Mouse (Mus musculus) C2C12 (cell line): ENCODE results near the gene 3110082J24Rik. TPM values are rescaled to one million over a fixed set of nuclear protein-coding genes. Genes with fewer than 3 reads are reported as not detected.

Source experiments
- H3K27me3 ChIP-seq: one replicate; pipeline ENCODE4 v1.6.1; 2011; ENCODE audit not compliant: control insufficient read depth, insufficient read depth, insufficient read length
- H3K36me3 ChIP-seq: one replicate; pipeline ENCODE4 v1.6.1; 2011; ENCODE audit not compliant: control insufficient read depth, insufficient read depth
- H3K4me3 ChIP-seq: one replicate; pipeline ENCODE4 v1.5.1; 2011; ENCODE audit warnings: mild to moderate bottlenecking, control low read depth; ENCODE audit not compliant: poor library complexity, insufficient read depth, severe bottlenecking
- H3K79me2 ChIP-seq: one replicate; pipeline ENCODE4 v1.6.1; 2011; ENCODE audit not compliant: control insufficient read depth, insufficient read depth
- H3K79me3 ChIP-seq: one replicate; pipeline ENCODE4 v1.6.1; 2011; ENCODE audit warnings: low read depth, control low read depth
- H3ac ChIP-seq: one replicate; pipeline ENCODE3; 2011; ENCODE audit warnings: low read depth; ENCODE audit not compliant: control insufficient read depth, insufficient read length
- CEBPB ChIP-seq: IDR thresholded peaks from one replicate; pipeline ENCODE4 v1.6.1; 2011; ENCODE audit warnings: low read depth, mild to moderate bottlenecking, control low read depth, moderate library complexity
- CTCF ChIP-seq: IDR thresholded peaks from one replicate; pipeline ENCODE4 v1.5.1; 2011; ENCODE audit not compliant: control insufficient read depth, insufficient read depth, insufficient read length
- FOSL1 ChIP-seq: IDR thresholded peaks from one replicate; pipeline ENCODE4 v1.8.0; 2011; ENCODE audit warnings: mild to moderate bottlenecking, low read length; ENCODE audit not compliant: poor library complexity, insufficient read depth, severe bottlenecking
- MAX ChIP-seq: IDR thresholded peaks from one replicate; pipeline ENCODE4 v1.6.1; 2011; ENCODE audit warnings: mild to moderate bottlenecking, control low read depth
- MYOD1 ChIP-seq: IDR thresholded peaks from one replicate; pipeline ENCODE4 v1.6.1; 2011; ENCODE audit warnings: low read depth; ENCODE audit not compliant: control insufficient read depth, insufficient read length
- MYOG ChIP-seq: IDR thresholded peaks from one replicate; pipeline ENCODE4 v1.6.1; 2011; ENCODE audit not compliant: control insufficient read depth, insufficient read length; ENCODE audit errors: extremely low read depth
- USF1 ChIP-seq: IDR thresholded peaks from one replicate; pipeline ENCODE4 v1.6.1; 2011; ENCODE audit warnings: low read depth, mild to moderate bottlenecking, control low read depth, moderate library complexity
- long read RNA-seq, 2 experiments: library from polyadenylated mRNA; unstranded; transcript quantifications; one replicate each; pipeline ENCODE4 v2.0.0; 2019 to 2020
- polyA plus RNA-seq: library from polyadenylated mRNA; unstranded; fragments of >200 nt; fragmentation: generic; extraction: Trizol; gene quantifications from one replicate; pipeline ENCODE4 v1.2.1, GENCODE M21; 2012; ENCODE audit warnings: missing spikeins

The 3110082J24Rik gene
- 0.14 TPM for polyA plus RNA-seq
- long read RNA-seq, experiment 1, result 0 reads
- long read RNA-seq, experiment 2, result 0 reads

- no peaks in the 10 kb centered on the region for H3K79me3 ChIP-seq
- no peak for TF ChIP-seq CEBPB
- TF ChIP-seq FOSL1, result no peak
- TF ChIP-seq MAX, result no peak
- no peak for TF ChIP-seq USF1
- no peak for TF ChIP-seq MYOG
- no peak for TF ChIP-seq MYOD1
- TF ChIP-seq CTCF, result no peak
- peaks cover 43% of the 10 kb centered on the region for H3K27me3 ChIP-seq
- H3K4me3 ChIP-seq, result peak within 1 kb of the TSS; percentile 2
- H3ac ChIP-seq, result peak within 1 kb of the TSS; percentile 27
- no peaks in the 10 kb centered on the region for H3K79me2 ChIP-seq
- H3K36me3 ChIP-seq, result no peaks in the 10 kb centered on the region
Observed at GRCm38 (mm10) chr5:30105668-30106300, at the start of gene 3110082J24Rik. Gene 3110082J24Rik (minus strand): TSS chr5:30106086.

- H3K27me3 ChIP-seq, result no peaks in the 10 kb centered on the region
- H3K4me3 ChIP-seq, result peak overlapping the region; percentile 82
- TF ChIP-seq MYOG, result no peak
- TF ChIP-seq FOSL1, result no peak
- no peak for TF ChIP-seq USF1
- TF ChIP-seq CEBPB, result no peak
- TF ChIP-seq MAX, result no peak
- TF ChIP-seq MYOD1, result no peak
- no peak for TF ChIP-seq CTCF
- peak overlapping the region; percentile 78 for H3ac ChIP-seq
- no peaks in the 10 kb centered on the region for H3K36me3 ChIP-seq
- peaks cover 40% of the 10 kb centered on the region for H3K79me3 ChIP-seq
- H3K79me2 ChIP-seq, result peaks cover 94% of the 10 kb centered on the region
Observed at GRCm38 (mm10) chr5:30155395-30155792, 49.5 kb upstream of the 3110082J24Rik start.

GRCm38 (mm10) chr5:30154474-30155394 is 48.8 kb upstream of the 3110082J24Rik start, which contains the start of the genes Hadha and Hadhb:
Gene Hadha (minus strand): TSS chr5:30155162.
Gene Hadhb (plus strand): TSS chr5:30155248.
- peaks cover 40% of the 10 kb centered on the region for H3K79me3 ChIP-seq
- TF ChIP-seq CTCF (no peak), FOSL1 (no peak), CEBPB (no peak), MYOG (no peak), MAX (peak; percentile 100), MYOD1 (no peak), USF1 (no peak)

GRCm38 (mm10) chr5:30154013-30154412 is 48.1 kb upstream of the 3110082J24Rik start:
- Histone ChIP-seq H3K79me3 (peaks cover 36% of the 10 kb centered on the region), H3K27me3 (no peaks in the 10 kb centered on the region), H3K36me3 (no peaks in the 10 kb centered on the region), H3ac (peak overlapping the region; percentile 78), H3K79me2 (peaks cover 92% of the 10 kb centered on the region), H3K4me3 (peak overlapping the region; percentile 82)
- TF ChIP-seq FOSL1 (no peak), CEBPB (no peak), MYOD1 (no peak), CTCF (no peak), MAX (no peak), MYOG (no peak), USF1 (no peak)

More at GRCm38 (mm10) chr5:30154474-30155394, 48.8 kb upstream of the 3110082J24Rik start, which contains the start of the genes Hadha and Hadhb:
- Histone ChIP-seq H3K36me3 (no peaks in the 10 kb centered on the region), H3K4me3 (peak within 1 kb of the TSS; percentile 82), H3ac (peak within 1 kb of the TSS; percentile 78), H3K27me3 (no peaks in the 10 kb centered on the region), H3K79me2 (peaks cover 92% of the 10 kb centered on the region)

DNA sequence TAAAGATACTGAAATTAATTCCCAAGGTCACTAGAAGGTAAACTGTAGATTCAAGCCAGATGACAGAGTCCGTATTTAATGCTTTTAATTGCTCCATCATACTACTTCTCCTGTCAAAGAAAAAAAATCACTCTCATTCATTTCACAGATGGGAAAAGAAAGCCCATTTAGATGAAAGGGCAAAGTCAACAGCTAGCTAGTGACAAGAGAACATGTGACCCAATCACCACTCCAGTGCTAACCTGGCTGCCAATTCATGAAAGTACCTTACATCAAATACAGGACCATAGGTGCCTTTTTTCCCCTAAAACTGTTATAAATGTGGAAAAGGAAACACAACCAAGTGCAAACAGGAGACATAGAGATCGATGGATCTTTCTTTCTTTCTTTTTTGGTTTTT is 47.3 kb upstream of the 3110082J24Rik start:
- H3K27me3 ChIP-seq, result no peaks in the 10 kb centered on the region
- no peak overlapping the region for H3K4me3 ChIP-seq
- H3ac ChIP-seq, result no peak overlapping the region
- peaks cover 92% of the 10 kb centered on the region for H3K79me2 ChIP-seq
- TF ChIP-seq FOSL1 (no peak), MYOD1 (no peak), CTCF (no peak), USF1 (no peak), MYOG (no peak), CEBPB (no peak), MAX (no peak)
- peaks cover 36% of the 10 kb centered on the region for H3K79me3 ChIP-seq
- no peaks in the 10 kb centered on the region for H3K36me3 ChIP-seq
